Mouse (Mus musculus) brain, embryonic 14.5 days (tissue): ENCODE measurements at regions not wholly inside any gene's neighbourhood (a gene's known extent, or its start where the extent isn't known, plus 50 kb on each side); places are given as distances from the start of the nearest gene placed in this dataset.

Experiments
- CTCF ChIP-seq: fragments of 200-500 bp; IDR thresholded peaks from 2 replicates; pipeline ENCODE4 v1.5.1; 2012; ENCODE audit warnings: inconsistent platforms, mild to moderate bottlenecking, moderate library complexity, borderline replicate concordance; ENCODE audit not compliant: insufficient read depth, insufficient read length; ENCODE audit errors: extremely low read depth
- POLR2A ChIP-seq: fragments of 200-500 bp; IDR thresholded peaks from 2 replicates; pipeline ENCODE4 v1.6.1; 2012; ENCODE audit warnings: mild to moderate bottlenecking, inconsistent platforms, borderline replicate concordance; ENCODE audit not compliant: poor library complexity, insufficient read depth, insufficient read length, severe bottlenecking; ENCODE audit errors: extremely low read depth

- TF ChIP-seq POLR2A (no peak), CTCF (no peak)
These were observed 489.0 kb upstream of the Mgmt start for GRCm38 (mm10) chr7:136405391-136405790.
